Mouse (Mus musculus): ENCODE data around the gene Olfr1490. TPM values are rescaled to one million over a fixed set of nuclear protein-coding genes. Genes with fewer than 3 reads are reported as not detected.
"Not testable (repeated sequence)": the region's sequence is repeated elsewhere in the genome, so short reads cannot be mapped to it uniquely, and the experiment has no call there.

Gene Olfr1490
- polyA plus RNA-seq (2015; fragmentation: Nextera tagmentation; extraction: Ambion mirVana) = not detected in 2 replicates

GRCm38 (mm10) chr19:13650791-13651190 lies at the start of gene Olfr1490:
Olfr1490 (plus strand) TSS chr19:13651091.
- Histone ChIP-seq H3K4me2 (no peak within 1 kb of the TSS), H3K27ac (no peak within 1 kb of the TSS), H3K27me3 (no peaks in the 10 kb centered on the region), H3K9ac (no peak within 1 kb of the TSS), H3K9me3 (0 out of 2 replicates have a peak, but pooled peaks cover 12% of the 10 kb centered on the region), H3K4me1 (no peaks in the 10 kb centered on the region), H3K4me3 (no peak within 1 kb of the TSS), H3K36me3 (no peaks in the 10 kb centered on the region)
- ATAC-seq (ENCODE audit: insufficient number of reproducible peaks, insufficient read depth, low FRiP score, low TSS enrichment, low read depth) = no peak
- 72% methylated on average over 1 of the region's 1 CpGs for whole genome bisulfite sequencing

- H3K4me3 ChIP-seq; H3K27ac ChIP-seq; H3K4me2 ChIP-seq; H3K9ac ChIP-seq; H3K36me3 ChIP-seq; H3K27me3 ChIP-seq; ATAC-seq (ENCODE audit: insufficient number of reproducible peaks, insufficient read depth, low FRiP score, low TSS enrichment, low read depth); H3K9me3 ChIP-seq; H3K4me1 ChIP-seq: not testable (repeated sequence)
- 88% methylated on average over 2 of the region's 2 CpGs for WGBS
Observed at GRCm38 (mm10) chr19:13617075-13617474, 33.8 kb upstream of the Olfr1490 start, which contains the start of gene Olfr1487. Olfr1487 (plus strand) TSS chr19:13617375.

- no peak within 1 kb of the TSS for H3K4me2 ChIP-seq
- H3K4me1 ChIP-seq = no peaks in the 10 kb centered on the region
- ATAC-seq (ENCODE audit: insufficient number of reproducible peaks, insufficient read depth, low FRiP score, low TSS enrichment, low read depth) = no peak
- no peak within 1 kb of the TSS for H3K9ac ChIP-seq
- no peaks in the 10 kb centered on the region for H3K36me3 ChIP-seq
- H3K27ac ChIP-seq = no peak within 1 kb of the TSS
- peaks cover 3% of the 10 kb centered on the region; the same call in 1 of the 2 replicates for H3K9me3 ChIP-seq
- H3K27me3 ChIP-seq = no peaks in the 10 kb centered on the region
- 84% methylated on average over 1 of the region's 1 CpGs for WGBS
- no peak within 1 kb of the TSS for H3K4me3 ChIP-seq
Observed at GRCm38 (mm10) chr19:13631321-13631720, 19.6 kb upstream of the Olfr1490 start, which contains the start of gene Olfr1489. Olfr1489 (plus strand) TSS chr19:13631621.

GRCm38 (mm10) chr19:13696968-13697367 lies 46.1 kb downstream of the Olfr1490 start, which contains the start of gene Olfr1491:
Olfr1491 (plus strand) TSS chr19:13697268.
- no peak for ATAC-seq (ENCODE audit: insufficient number of reproducible peaks, insufficient read depth, low FRiP score, low TSS enrichment, low read depth)
- Histone ChIP-seq H3K27ac (no peak within 1 kb of the TSS), H3K27me3 (no peaks in the 10 kb centered on the region), H3K9me3 (no peaks in the 10 kb centered on the region), H3K36me3 (no peaks in the 10 kb centered on the region), H3K9ac (no peak within 1 kb of the TSS), H3K4me3 (no peak within 1 kb of the TSS), H3K4me1 (no peaks in the 10 kb centered on the region), H3K4me2 (no peak within 1 kb of the TSS)
- 77% methylated on average over 3 of the region's 3 CpGs for WGBS

Small RNAs within 50 kb of the gene (microRNA-seq; reads per million reads assigned to microRNA genes)
- not detected for gene Gm23931

Other genes starting within 250 kb of the Olfr1490 start
- gene Olfr1469, start 243.2 kb upstream of the Olfr1490 start, polyA plus RNA-seq (2015; fragmentation: Nextera tagmentation; extraction: Ambion mirVana) = not detected in 2 replicates
- not detected in 2 replicates for gene Olfr1471, start 207.7 kb upstream of the Olfr1490 start, polyA plus RNA-seq (2015; fragmentation: Nextera tagmentation; extraction: Ambion mirVana)
- gene Olfr1472, start 195.0 kb upstream of the Olfr1490 start, polyA plus RNA-seq (2015; fragmentation: Nextera tagmentation; extraction: Ambion mirVana) = not detected in 2 replicates
- gene Olfr1474, start 181.5 kb upstream of the Olfr1490 start, polyA plus RNA-seq (2015; fragmentation: Nextera tagmentation; extraction: Ambion mirVana) = not detected in 2 replicates
- not detected in 2 replicates for gene Olfr1475, start 170.9 kb upstream of the Olfr1490 start, polyA plus RNA-seq (2015; fragmentation: Nextera tagmentation; extraction: Ambion mirVana)
- not detected in 2 replicates for gene Olfr1477, start 150.5 kb upstream of the Olfr1490 start, polyA plus RNA-seq (2015; fragmentation: Nextera tagmentation; extraction: Ambion mirVana)
- gene Olfr1480, start 123.2 kb upstream of the Olfr1490 start, polyA plus RNA-seq (2015; fragmentation: Nextera tagmentation; extraction: Ambion mirVana) = not detected in 2 replicates
- gene Olfr1484, start 67.6 kb upstream of the Olfr1490 start, polyA plus RNA-seq (2015; fragmentation: Nextera tagmentation; extraction: Ambion mirVana) = not detected in 2 replicates
- gene Olfr1487, start 33.7 kb upstream of the Olfr1490 start, polyA plus RNA-seq (2015; fragmentation: Nextera tagmentation; extraction: Ambion mirVana) = not detected in 2 replicates
- not detected in 2 replicates for gene Olfr1489, start 19.5 kb upstream of the Olfr1490 start, polyA plus RNA-seq (2015; fragmentation: Nextera tagmentation; extraction: Ambion mirVana)
- gene Olfr1491, start 46.2 kb downstream of the Olfr1490 start, polyA plus RNA-seq (2015; fragmentation: Nextera tagmentation; extraction: Ambion mirVana) = not detected in 2 replicates
- gene Olfr1493-ps1, start 72.2 kb downstream of the Olfr1490 start, polyA plus RNA-seq (2015; fragmentation: Nextera tagmentation; extraction: Ambion mirVana) = not detected in 2 replicates
- not detected in 2 replicates for gene Olfr1494, start 88.6 kb downstream of the Olfr1490 start, polyA plus RNA-seq (2015; fragmentation: Nextera tagmentation; extraction: Ambion mirVana)
- not detected in 2 replicates for gene Olfr1495, start 113.5 kb downstream of the Olfr1490 start, polyA plus RNA-seq (2015; fragmentation: Nextera tagmentation; extraction: Ambion mirVana)
- gene Olfr1496, start 126.8 kb downstream of the Olfr1490 start, polyA plus RNA-seq (2015; fragmentation: Nextera tagmentation; extraction: Ambion mirVana) = not detected in 2 replicates
- not detected in 2 replicates for gene Olfr1497, start 147.1 kb downstream of the Olfr1490 start, polyA plus RNA-seq (2015; fragmentation: Nextera tagmentation; extraction: Ambion mirVana)
- not detected in 2 replicates for gene Olfr1499, start 168.4 kb downstream of the Olfr1490 start, polyA plus RNA-seq (2015; fragmentation: Nextera tagmentation; extraction: Ambion mirVana)
- not detected in 2 replicates for gene Olfr1500, start 179.4 kb downstream of the Olfr1490 start, polyA plus RNA-seq (2015; fragmentation: Nextera tagmentation; extraction: Ambion mirVana)
- not detected in 2 replicates for gene Olfr1501, start 199.6 kb downstream of the Olfr1490 start, polyA plus RNA-seq (2015; fragmentation: Nextera tagmentation; extraction: Ambion mirVana)
- not detected in 2 replicates for gene Olfr1502, start 210.7 kb downstream of the Olfr1490 start, polyA plus RNA-seq (2015; fragmentation: Nextera tagmentation; extraction: Ambion mirVana)
- not detected in 2 replicates for gene Olfr1504, start 246.8 kb downstream of the Olfr1490 start, polyA plus RNA-seq (2015; fragmentation: Nextera tagmentation; extraction: Ambion mirVana)

Measured in embryonic facial prominence, embryonic 13.5 days (tissue).